Comparison of ENCODE assay signal across 8 mouse cellular contexts in the genomic region with DNA sequence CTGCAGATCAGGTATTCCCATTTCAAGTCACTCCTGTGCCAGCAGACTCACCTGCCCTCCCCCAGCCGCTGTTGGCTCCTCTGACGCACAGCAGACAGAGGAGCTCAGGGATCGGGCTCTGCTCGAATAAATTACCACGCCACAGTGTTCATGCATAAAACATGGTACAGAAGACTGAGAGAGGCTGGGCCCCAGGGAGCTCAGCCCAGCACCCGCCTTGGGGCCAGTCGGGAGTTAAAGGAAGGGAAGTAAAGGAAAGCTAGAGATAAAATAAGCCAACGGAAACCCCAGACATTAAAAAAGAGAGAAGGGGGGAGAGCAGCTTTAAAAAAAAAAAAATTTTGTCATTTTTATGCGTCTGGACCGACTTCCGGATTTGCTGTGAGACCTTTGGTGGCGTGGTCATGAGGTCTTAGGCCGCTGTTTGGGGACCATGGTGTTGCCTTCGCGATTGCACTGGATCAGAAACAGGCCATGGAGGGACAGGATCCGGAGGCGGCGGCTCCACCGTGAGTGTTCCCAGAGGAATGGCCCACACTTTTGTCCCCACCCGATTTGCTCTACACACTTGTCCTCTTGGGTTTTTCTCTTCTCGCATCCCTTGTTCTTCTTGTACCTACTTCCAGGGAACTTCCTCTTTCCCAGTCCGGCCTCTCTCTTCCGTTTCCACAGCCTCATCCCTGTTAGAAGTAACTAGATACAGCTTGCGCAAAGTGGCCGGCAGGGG.
A peak's percentile ranks its signal among the peaks of the same experiment; 100 is the strongest.
DNase-seq lines count a peak whose midpoint lies in the region; ATAC-seq and TF ChIP-seq lines count a peak whose summit lies in the region.

No protein-coding gene starts in this region.

- no peak overlapping the region for H3K4me2 ChIP-seq in hindbrain, embryonic 14.5 days (replicated peaks)
- H3K4me2 ChIP-seq in midbrain, embryonic 14.5 days (ENCODE audit: low read length): peak overlapping the region; percentile 27; the same call in 1 of the 2 replicates
- no peak overlapping the region for H3K4me2 ChIP-seq in lung, postnatal 0 days (replicated peaks; ENCODE audit: low read depth, low read length)

- TF ChIP-seq EP300 in lung, postnatal 0 days (IDR thresholded peaks at IDR 0.05): no peak

- H3K36me3 ChIP-seq in hindbrain, embryonic 14.5 days (replicated peaks; ENCODE audit: control insufficient read depth, insufficient read depth): no peaks in the 10 kb centered on the region
- H3K36me3 ChIP-seq in midbrain, embryonic 14.5 days (ENCODE audit: control insufficient read depth, insufficient read depth, low read length): no peaks in the 10 kb centered on the region
- no peaks in the 10 kb centered on the region for H3K36me3 ChIP-seq in limb, embryonic 10.5 days
- H3K36me3 ChIP-seq in lung, postnatal 0 days (ENCODE audit: insufficient read depth, low read length): no peaks in the 10 kb centered on the region

- TF ChIP-seq CTCF in cerebellum, adult 2 months (IDR thresholded peaks at IDR 0.05; ENCODE audit: borderline replicate concordance, insufficient read depth, low read depth, low read length): no peak
- no peak for TF ChIP-seq CTCF in lung, postnatal 0 days (IDR thresholded peaks at IDR 0.05)

- H3K4me3 ChIP-seq in hindbrain, embryonic 14.5 days (replicated peaks; ENCODE audit: low read length): no peak overlapping the region
- H3K4me3 ChIP-seq in midbrain, embryonic 14.5 days (replicated peaks; ENCODE audit: low read depth, low read length): no peak overlapping the region
- no peak overlapping the region for H3K4me3 ChIP-seq in cerebellum, adult 2 months (replicated peaks; ENCODE audit: insufficient read depth, low read depth, low read length)
- H3K4me3 ChIP-seq in limb, embryonic 10.5 days: no peak overlapping the region
- no peak overlapping the region for H3K4me3 ChIP-seq in lung, postnatal 0 days (ENCODE audit: low read depth, low read length)

- TF ChIP-seq POLR2A in cerebellum, adult 2 months (IDR thresholded peaks at IDR 0.05; ENCODE audit: borderline replicate concordance, insufficient read depth, low read length): no peak

- no peak overlapping the region for H3K27ac ChIP-seq in hindbrain, embryonic 14.5 days
- H3K27ac ChIP-seq in midbrain, embryonic 14.5 days (replicated peaks; ENCODE audit: low read depth, low read length): 0 out of 2 replicates have a peak overlapping the region, but pooled peaks have one; percentile 45
- H3K27ac ChIP-seq in cerebellum, adult 2 months (ENCODE audit: insufficient read depth, low read length): no peak overlapping the region
- no peak overlapping the region for H3K27ac ChIP-seq in limb, embryonic 10.5 days
- no peak overlapping the region for H3K27ac ChIP-seq in lung, postnatal 0 days (ENCODE audit: low read length)

- H3K9ac ChIP-seq in hindbrain, embryonic 14.5 days: no peak overlapping the region
- no peak overlapping the region for H3K9ac ChIP-seq in midbrain, embryonic 14.5 days (replicated peaks; ENCODE audit: low read length)
- H3K9ac ChIP-seq in lung, postnatal 0 days (replicated peaks; ENCODE audit: low read depth): no peak overlapping the region

- DNase-seq in embryo, embryonic 11 days: peak; percentile 25
- DNase-seq in embryo, embryonic 10.5 days (ENCODE audit: low spot score): no peak
- DNase-seq in hindbrain, embryonic 14.5 days (ENCODE audit: low spot score): no peak
- peak; percentile 78 for DNase-seq in midbrain, embryonic 14.5 days
- DNase-seq in cerebellum, adult 2 months: no peak
- no peak for DNase-seq in limb, embryonic 10.5 days (ENCODE audit: low spot score)
- no peak for DNase-seq in lung, postnatal 0 days (ENCODE audit: low spot score)

- 61% methylated on average over 25 of the region's 25 CpGs for WGBS in hindbrain, embryonic 14.5 days
- 60% methylated on average over 25 of the region's 25 CpGs for WGBS in midbrain, embryonic 14.5 days
- 70% methylated on average over 25 of the region's 25 CpGs for WGBS in cerebellum, adult 2 months
- 83% methylated on average over 25 of the region's 25 CpGs for WGBS in limb, embryonic 10.5 days
- 84% methylated on average over 25 of the region's 25 CpGs for WGBS in lung, postnatal 0 days

- no peaks in the 10 kb centered on the region; the same call in 1 of the 2 replicates for H3K4me1 ChIP-seq in hindbrain, embryonic 14.5 days (replicated peaks; ENCODE audit: control insufficient read depth, insufficient read depth, low read length)
- H3K4me1 ChIP-seq in midbrain, embryonic 14.5 days (ENCODE audit: control insufficient read depth, insufficient read depth, low read length): peaks cover 8% of the 10 kb centered on the region; the same call in 1 of the 2 replicates
- H3K4me1 ChIP-seq in cerebellum, adult 2 months (ENCODE audit: control insufficient read depth, insufficient read depth, low read length): no peaks in the 10 kb centered on the region; the same call in 1 of the 2 replicates
- no peaks in the 10 kb centered on the region; the same call in 1 of the 2 replicates for H3K4me1 ChIP-seq in limb, embryonic 10.5 days
- no peaks in the 10 kb centered on the region for H3K4me1 ChIP-seq in lung, postnatal 0 days (ENCODE audit: insufficient read depth, low read depth, low read length)

- H3K9me3 ChIP-seq in hindbrain, embryonic 14.5 days (ENCODE audit: control insufficient read depth, low read length): no peaks in the 10 kb centered on the region
- no peaks in the 10 kb centered on the region for H3K9me3 ChIP-seq in midbrain, embryonic 14.5 days (ENCODE audit: control insufficient read depth, low read length)
- no peaks in the 10 kb centered on the region for H3K9me3 ChIP-seq in limb, embryonic 10.5 days (replicated peaks)
- no peaks in the 10 kb centered on the region for H3K9me3 ChIP-seq in lung, postnatal 0 days (ENCODE audit: low read length)

- H3K27me3 ChIP-seq in hindbrain, embryonic 14.5 days (ENCODE audit: control insufficient read depth, insufficient read depth, low read length): no peaks in the 10 kb centered on the region
- no peaks in the 10 kb centered on the region for H3K27me3 ChIP-seq in midbrain, embryonic 14.5 days (ENCODE audit: control insufficient read depth, insufficient read depth, low read length)
- no peaks in the 10 kb centered on the region for H3K27me3 ChIP-seq in cerebellum, adult 2 months (ENCODE audit: control insufficient read depth, insufficient read depth, low read length)
- no peaks in the 10 kb centered on the region for H3K27me3 ChIP-seq in limb, embryonic 10.5 days (ENCODE audit: low read depth, poor library complexity, severe bottlenecking)
- no peaks in the 10 kb centered on the region for H3K27me3 ChIP-seq in lung, postnatal 0 days (replicated peaks; ENCODE audit: insufficient read depth, low read length)

- ATAC-seq in CD4-positive, CD25-positive, alpha-beta regulatory T cell, adult 4 months: peak; percentile 54
- ATAC-seq in hindbrain, embryonic 14.5 days (ENCODE audit: low FRiP score): peak; percentile 77
- peak; percentile 86 for ATAC-seq in midbrain, embryonic 14.5 days (ENCODE audit: low FRiP score, low TSS enrichment)
- ATAC-seq in lung, postnatal 0 days: no peak

Comparison
In these comparisons a context has a peak if more than half of its experiments do, and no peak if none do; other contexts are left out.
1. DNase-seq: peak in embryo, embryonic 11 days (single experiment) and midbrain, embryonic 14.5 days (single experiment); none in embryo, embryonic 10.5 days (single experiment), hindbrain, embryonic 14.5 days (single experiment), cerebellum, adult 2 months (0 of 2), limb, embryonic 10.5 days (single experiment) and lung, postnatal 0 days (single experiment).